Mouse (Mus musculus) bone marrow macrophage, adult 2 months (primary cell): ENCODE data around the gene Lrrc47. TPM values are rescaled to one million over a fixed set of nuclear protein-coding genes. Genes with fewer than 3 reads are reported as not detected.

ENCODE experiments used
- H3K27ac ChIP-seq: 2 replicates; pipeline ENCODE4 v1.5.1; 2012; ENCODE audit warnings: low read depth, low read length; ENCODE audit not compliant: insufficient read depth
- H3K4me1 ChIP-seq: 2 replicates; pipeline ENCODE4 v1.6.1; 2012; ENCODE audit warnings: low read length; ENCODE audit not compliant: control insufficient read depth, insufficient read depth
- H3K4me3 ChIP-seq: 2 replicates; pipeline ENCODE4 v1.5.1; 2012; ENCODE audit warnings: mild to moderate bottlenecking, low read length, moderate library complexity; ENCODE audit not compliant: insufficient read depth
- CTCF ChIP-seq: IDR thresholded peaks from 2 replicates; pipeline ENCODE4 v1.5.1; 2012; ENCODE audit warnings: low read depth, mild to moderate bottlenecking, low read length, moderate library complexity
- POLR2A ChIP-seq: IDR thresholded peaks from 2 replicates; pipeline ENCODE4 v1.6.1; 2012; ENCODE audit warnings: mild to moderate bottlenecking, low read depth, low read length, borderline replicate concordance
- polyA plus RNA-seq: library from polyadenylated mRNA; stranded (reverse); fragments of >200 nt; gene quantifications from 2 replicates; pipeline ENCODE4 v1.2.4, GENCODE M21; 2012; ENCODE audit not compliant: missing spikeins, insufficient read depth, insufficient read length

Gene Lrrc47
- polyA plus RNA-seq, 1 experiment, result 26.2 TPM

DNA sequence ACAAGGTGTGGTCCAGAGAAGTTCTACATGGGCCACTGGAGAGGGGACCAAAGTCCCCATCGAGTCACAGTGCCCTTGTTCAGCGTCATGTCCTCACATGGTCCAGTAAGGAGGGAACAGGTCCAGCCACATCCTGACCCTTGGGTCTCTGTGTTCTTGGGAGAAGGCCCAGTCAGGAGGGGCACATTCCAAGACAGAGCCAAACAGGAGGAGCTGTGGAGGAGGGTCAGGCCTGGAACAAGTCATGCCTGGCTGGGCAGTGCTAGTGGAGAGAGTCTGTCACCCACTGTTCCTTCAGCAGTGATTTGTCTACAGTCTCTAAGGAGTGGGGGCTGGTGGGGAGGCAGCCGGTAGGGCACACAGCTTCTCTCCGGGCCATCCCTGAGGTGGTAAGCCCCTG is 10.9 kb downstream of the Lrrc47 start:
- H3K4me3 ChIP-seq, result no peak overlapping the region
- H3K27ac ChIP-seq, result no peak overlapping the region
- TF ChIP-seq POLR2A (no peak), CTCF (no peak)
- 0 out of 2 replicates have a peak, but pooled peaks cover 4% of the 10 kb centered on the region for H3K4me1 ChIP-seq

DNA sequence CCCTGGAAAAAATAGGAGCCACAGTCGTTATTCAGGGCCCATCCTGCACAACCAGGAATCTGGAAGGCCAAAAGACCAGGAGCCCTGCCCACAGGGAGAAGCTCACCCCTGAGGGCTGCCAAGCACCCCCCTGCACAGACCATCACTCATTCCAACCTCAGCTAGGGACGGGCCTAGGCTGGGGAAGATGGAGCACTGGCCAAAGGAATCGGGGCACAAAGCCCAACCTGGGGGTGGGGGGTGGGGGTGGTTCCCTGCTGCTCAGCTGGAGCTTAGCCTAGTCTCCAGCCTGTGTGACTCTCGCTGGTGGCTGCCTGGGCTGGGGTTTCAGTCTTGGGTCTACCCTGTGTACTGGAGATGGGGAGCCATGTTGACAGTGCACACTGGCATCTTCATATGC is 11.3 kb downstream of the Lrrc47 start:
- Histone ChIP-seq H3K4me1 (0 out of 2 replicates have a peak, but pooled peaks cover 4% of the 10 kb centered on the region), H3K27ac (no peak overlapping the region), H3K4me3 (no peak overlapping the region)
- TF ChIP-seq POLR2A (no peak), CTCF (no peak)

DNA sequence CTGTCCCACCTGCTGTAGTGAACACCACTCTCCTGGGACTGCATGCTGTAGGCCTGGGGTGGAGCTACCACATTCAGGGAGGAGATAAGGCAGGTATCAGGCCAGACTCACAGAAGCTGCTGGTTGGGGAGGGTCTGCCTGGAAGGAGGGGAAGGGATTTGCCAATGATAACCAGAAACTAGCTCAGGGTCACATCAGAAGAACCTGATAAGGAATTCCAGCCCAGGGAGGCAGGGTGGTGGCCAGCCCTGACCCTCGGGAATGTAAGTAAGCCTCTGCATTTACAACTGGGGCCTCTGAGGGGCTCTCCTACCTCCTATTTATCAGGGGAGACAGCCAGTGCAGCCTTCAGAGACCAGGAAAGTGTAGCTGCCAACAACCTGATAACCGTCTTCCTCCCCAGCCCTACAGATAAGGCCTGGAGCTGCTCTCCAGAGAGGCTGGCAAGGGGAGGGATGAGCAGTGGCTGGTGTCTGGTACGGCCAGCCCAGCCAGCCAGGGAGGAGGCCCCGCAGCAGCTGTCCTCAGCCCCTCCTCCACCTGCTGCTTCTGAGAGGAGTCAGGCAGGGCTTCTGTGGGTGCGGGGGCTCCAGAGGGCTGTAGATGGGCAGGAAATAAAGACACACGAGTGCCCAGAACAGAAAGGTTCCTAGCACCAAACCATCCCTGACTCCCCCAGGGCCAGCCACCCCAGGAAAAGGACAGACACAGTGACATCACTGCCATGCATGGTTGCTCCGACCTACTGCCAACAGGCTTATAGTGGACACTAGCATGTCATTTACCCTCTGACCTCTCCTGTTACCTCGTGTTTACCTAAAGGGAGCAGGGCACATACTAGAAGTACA is 12.4 kb downstream of the Lrrc47 start:
- TF ChIP-seq POLR2A (no peak), CTCF (no peak)
- H3K4me3 ChIP-seq, result no peak overlapping the region
- 0 out of 2 replicates have a peak, but pooled peaks cover 3% of the 10 kb centered on the region for H3K4me1 ChIP-seq
- no peak overlapping the region for H3K27ac ChIP-seq

DNA sequence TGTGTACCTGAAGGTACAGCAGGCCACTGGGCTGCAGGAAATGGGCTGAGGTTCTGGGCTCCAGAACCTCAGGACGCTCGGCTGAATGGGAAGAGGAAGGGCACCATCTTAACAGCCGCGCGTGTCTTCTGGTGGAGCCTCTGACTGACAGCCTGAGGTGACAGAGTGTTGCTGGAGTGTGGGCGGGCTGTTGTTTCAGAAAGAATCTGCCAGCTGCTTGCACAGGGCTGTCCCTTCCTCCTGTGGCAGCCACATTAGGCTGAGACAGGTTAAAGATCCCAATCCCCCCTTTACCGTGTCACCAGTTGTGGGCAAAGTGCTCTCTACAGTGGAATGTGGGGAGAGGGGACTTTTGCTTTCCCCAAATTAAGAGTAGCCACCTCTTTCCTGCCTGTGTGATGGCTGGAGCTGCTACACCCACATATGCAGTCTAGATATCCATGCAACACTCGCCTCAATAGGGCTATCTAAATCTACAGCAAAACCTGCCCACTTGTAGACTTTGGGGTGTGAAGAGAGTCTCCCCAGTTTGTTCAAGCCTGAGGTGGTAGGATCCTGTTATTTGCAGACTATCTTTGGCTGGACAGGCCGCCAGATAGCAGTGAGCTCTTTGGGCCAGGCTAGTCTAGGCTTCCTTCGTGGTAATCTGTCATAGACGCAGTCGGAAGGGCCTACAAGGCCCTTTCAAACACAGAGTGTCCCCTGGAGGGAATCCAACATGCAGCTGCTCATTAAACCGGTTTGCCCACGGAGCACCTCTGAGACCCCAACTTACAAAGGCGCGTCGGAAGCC is 13.4 kb downstream of the Lrrc47 start:
- H3K4me1 ChIP-seq, result no peaks in the 10 kb centered on the region
- no peak overlapping the region for H3K4me3 ChIP-seq
- TF ChIP-seq POLR2A (no peak), CTCF (no peak)
- H3K27ac ChIP-seq, result no peak overlapping the region

DNA sequence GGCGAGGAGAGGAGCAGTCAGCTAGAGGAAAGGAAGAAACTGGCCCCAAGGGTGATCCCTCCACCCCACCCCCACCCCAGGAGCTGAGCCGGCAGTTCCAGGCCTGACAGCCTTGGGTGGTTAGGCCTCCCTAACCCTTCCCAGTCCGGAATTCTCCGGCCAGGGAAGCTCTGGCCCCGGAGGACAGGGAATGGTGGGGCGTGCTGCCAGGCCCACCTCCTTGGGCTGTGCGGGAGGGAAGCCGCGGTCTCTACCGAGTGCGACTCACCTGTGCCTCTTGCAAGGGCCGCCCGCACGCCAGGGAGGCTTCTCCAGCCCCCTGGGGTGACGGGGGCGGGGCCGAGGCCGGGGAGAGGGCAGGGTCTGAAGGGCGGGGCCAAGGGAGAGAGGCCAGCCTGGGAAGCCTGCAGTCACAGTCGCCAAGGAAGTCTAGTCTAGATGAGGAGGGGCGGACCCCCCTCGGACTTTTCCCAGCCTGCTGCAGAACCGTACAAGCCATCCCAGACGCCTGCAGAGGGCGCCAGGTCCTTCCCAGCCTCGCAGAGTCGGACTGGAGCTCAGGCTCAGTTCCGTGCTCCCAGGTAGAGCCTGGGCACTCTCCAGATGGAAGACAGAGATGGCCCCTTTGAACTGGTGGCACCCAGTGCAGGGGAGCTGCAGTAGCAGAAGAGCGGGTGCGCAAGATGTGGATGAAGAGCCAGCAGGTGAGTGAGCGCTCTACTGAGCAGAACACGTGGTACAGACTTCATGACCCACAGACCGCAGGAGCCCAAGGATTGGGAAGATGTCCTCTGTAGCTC is 14.3 kb downstream of the Lrrc47 start, which contains the start of gene Smim1:
Gene Smim1, minus strand, starts transcription at position 590 of the 800 bp plus-strand sequence.
- Histone ChIP-seq H3K4me1 (no peaks in the 10 kb centered on the region), H3K27ac (no peak within 1 kb of the TSS), H3K4me3 (peak within 1 kb of the TSS; percentile 25)
- TF ChIP-seq POLR2A (no peak), CTCF (0 out of 2 replicates have a peak, but pooled peaks have one; percentile 12)

GRCm38 (mm10) chr4:154026441-154026761 is 14.9 kb downstream of the Lrrc47 start:
- H3K4me1 ChIP-seq, result no peaks in the 10 kb centered on the region
- no peak overlapping the region for H3K4me3 ChIP-seq
- TF ChIP-seq POLR2A (no peak), CTCF (no peak)
- no peak overlapping the region for H3K27ac ChIP-seq

DNA sequence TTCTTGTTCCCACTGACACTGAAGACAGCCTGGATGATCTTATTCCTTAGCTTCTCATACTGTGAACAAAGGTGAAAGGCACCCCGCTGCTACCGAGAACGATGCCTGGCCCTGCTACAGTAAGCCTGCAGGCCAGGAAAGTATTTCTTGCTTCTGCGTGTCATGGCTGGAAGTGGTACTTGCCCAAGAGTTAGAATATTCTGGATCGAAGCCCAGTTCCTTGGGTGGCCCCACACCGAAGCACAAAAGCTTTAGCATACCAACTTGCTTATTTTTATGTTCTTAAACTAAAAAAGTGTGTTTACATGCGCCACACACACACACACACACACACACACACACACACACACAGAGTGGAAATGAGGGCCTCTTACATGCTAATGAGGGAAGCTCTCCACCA is 16.5 kb downstream of the Lrrc47 start:
- no peak overlapping the region for H3K27ac ChIP-seq
- no peak overlapping the region for H3K4me3 ChIP-seq
- no peaks in the 10 kb centered on the region for H3K4me1 ChIP-seq
- no peak for TF ChIP-seq CTCF
- no peak for TF ChIP-seq POLR2A

- Histone ChIP-seq H3K4me3 (no peak overlapping the region), H3K4me1 (no peaks in the 10 kb centered on the region), H3K27ac (no peak overlapping the region)
- TF ChIP-seq POLR2A (no peak), CTCF (no peak)
Observed at GRCm38 (mm10) chr4:154028646-154029045, 17.1 kb downstream of the Lrrc47 start.

DNA sequence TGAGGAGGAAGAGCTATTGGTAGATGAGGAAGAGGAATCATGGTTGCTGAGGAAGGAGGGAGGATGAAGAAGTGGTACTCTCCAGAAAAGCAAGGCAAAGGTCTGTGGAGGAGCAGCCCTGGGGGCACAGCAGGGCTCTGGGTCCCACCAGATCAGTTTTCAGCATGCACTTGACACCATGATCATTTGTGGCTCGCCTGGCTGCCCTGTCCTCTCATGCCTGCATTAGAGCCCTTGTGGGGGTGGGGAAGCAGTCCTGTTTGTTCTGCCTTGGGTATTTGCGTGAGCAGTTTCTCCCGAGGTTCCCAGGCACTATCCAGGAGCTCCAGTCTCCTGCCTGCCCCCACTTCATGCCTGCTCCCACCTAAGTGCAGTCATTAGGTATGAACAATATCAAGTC is 25.6 kb downstream of the Lrrc47 start:
- Histone ChIP-seq H3K27ac (no peak overlapping the region), H3K4me3 (no peak overlapping the region), H3K4me1 (no peaks in the 10 kb centered on the region)
- TF ChIP-seq POLR2A, result no peak
- TF ChIP-seq CTCF, result no peak

DNA sequence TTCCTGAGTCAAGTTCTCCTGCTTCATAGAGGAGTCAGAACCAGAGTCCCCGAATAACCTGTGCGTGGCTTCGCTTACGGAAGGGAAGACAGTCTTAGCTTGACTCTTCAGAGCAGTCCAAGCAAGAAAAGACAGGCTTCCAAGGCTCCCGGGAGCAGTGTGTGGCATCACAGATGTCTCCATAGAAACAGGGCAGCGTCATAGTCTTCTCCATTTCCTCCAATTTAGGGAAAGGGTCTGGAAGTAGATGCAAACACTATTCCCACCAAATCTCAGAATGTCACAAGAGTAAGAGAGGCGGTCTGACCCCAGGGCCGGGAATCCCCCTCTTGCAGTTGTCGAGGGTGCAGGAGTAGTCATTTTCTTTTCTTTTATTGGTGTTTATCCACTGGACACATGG is 31.0 kb downstream of the Lrrc47 start, which contains the start of gene Ccdc27:
Gene Ccdc27, minus strand, starts transcription at position 101 of the 400 bp plus-strand sequence.
- TF ChIP-seq CTCF (no peak), POLR2A (no peak)
- H3K4me3 ChIP-seq, result no peak within 1 kb of the TSS
- H3K27ac ChIP-seq, result no peak within 1 kb of the TSS
- no peaks in the 10 kb centered on the region for H3K4me1 ChIP-seq
